In genomic region chr2:165995711-165996110, GRCm38 (mm10) we compare ENCODE assay signal across 20 mouse cellular contexts. TPM values are rescaled to one million over a fixed set of nuclear protein-coding genes. Genes with fewer than 3 reads are reported as not detected.
DNase-seq lines count a peak whose midpoint lies in the region; ATAC-seq and TF ChIP-seq lines count a peak whose summit lies in the region.
"Had no signal": no experiment of that assay in that cellular context is flagged by ENCODE, and none has a peak within 500 bp of the region (broad histone marks: within the 10 kb centered on the region; RNA-seq: fewer than 3 reads in every experiment).

No protein-coding gene starts in this region.

- H3K4me3 ChIP-seq in kidney, adult 2 months (ENCODE audit: insufficient read depth, low read depth, low read length) = no peak overlapping the region
- H3K4me3 ChIP-seq in kidney, postnatal 0 days (replicated peaks; ENCODE audit: low read depth, low read length) = no peak overlapping the region
- H3K4me3 ChIP-seq in brown adipose tissue, adult 24 weeks (ENCODE audit: insufficient read depth, low read depth, low read length) = no peak overlapping the region
- H3K4me3 ChIP-seq: embryonic facial prominence, embryonic 13.5 days; forebrain, embryonic 12.5 days; heart, embryonic 10.5 days; hindbrain, embryonic 12.5 days had no signal

- no peak overlapping the region for H3K4me2 ChIP-seq in kidney, postnatal 0 days (ENCODE audit: low read length)
- H3K4me2 ChIP-seq: embryonic facial prominence, embryonic 13.5 days; forebrain, embryonic 12.5 days; hindbrain, embryonic 12.5 days had no signal

- H3K27ac ChIP-seq in kidney, adult 2 months (ENCODE audit: insufficient read depth, low read depth, low read length) = peak overlapping the region; percentile 79
- H3K27ac ChIP-seq in kidney, postnatal 0 days = peak overlapping the region; percentile 20; the same call in 1 of the 2 replicates
- H3K27ac ChIP-seq in brown adipose tissue, adult 24 weeks (replicated peaks; ENCODE audit: low read depth, low read length) = peak overlapping the region; percentile 19
- H3K27ac ChIP-seq: embryonic facial prominence, embryonic 13.5 days; forebrain, embryonic 12.5 days; heart, embryonic 10.5 days; hindbrain, embryonic 12.5 days had no signal

- ATAC-seq in kidney, postnatal 0 days (replicated peaks; ENCODE audit: low FRiP score, low read depth) = no peak
- ATAC-seq: activated CD4-positive, CD25-positive, alpha-beta regulatory T cell, adult 4 months; forebrain, embryonic 16.5 days; hindbrain, embryonic 16.5 days had no signal

- no peak for TF ChIP-seq POLR2A in kidney, adult 2 months (IDR thresholded peaks at IDR 0.05; ENCODE audit: low read depth, low read length)

- no peaks in the 10 kb centered on the region; the same call in 1 of the 2 replicates for H3K36me3 ChIP-seq in kidney, adult 2 months (ENCODE audit: control insufficient read depth, insufficient read depth, low read length)
- H3K36me3 ChIP-seq in kidney, postnatal 0 days (ENCODE audit: insufficient read depth, low read length) = no peaks in the 10 kb centered on the region
- H3K36me3 ChIP-seq: embryonic facial prominence, embryonic 13.5 days; forebrain, embryonic 12.5 days; hindbrain, embryonic 12.5 days had no signal

- no peak for TF ChIP-seq CTCF in kidney, adult 2 months (conservative IDR thresholded peaks at IDR 0.05; ENCODE audit: insufficient read depth, insufficient read length, low read depth, low read length)
- TF ChIP-seq CTCF in kidney, postnatal 0 days (IDR thresholded peaks at IDR 0.05; ENCODE audit: low read depth) = no peak

- H3K9ac ChIP-seq in kidney, postnatal 0 days (ENCODE audit: low read depth, low read length) = no peak overlapping the region
- H3K9ac ChIP-seq: embryonic facial prominence, embryonic 13.5 days; forebrain, embryonic 12.5 days; hindbrain, embryonic 12.5 days had no signal

- peaks cover 35% of the 10 kb centered on the region for H3K4me1 ChIP-seq in kidney, adult 2 months (ENCODE audit: control insufficient read depth, insufficient read depth, low read length)
- H3K4me1 ChIP-seq in kidney, postnatal 0 days (replicated peaks; ENCODE audit: insufficient read depth, low read length) = peaks cover 14% of the 10 kb centered on the region
- peaks cover 15% of the 10 kb centered on the region for H3K4me1 ChIP-seq in brown adipose tissue, adult 24 weeks (ENCODE audit: control insufficient read depth, insufficient read depth, insufficient read length, low read length)

- 34% methylated on average over 8 of the region's 8 CpGs for WGBS in kidney, adult 2 months
- WGBS in kidney, postnatal 0 days = 69% methylated on average over 8 of the region's 8 CpGs

- peak; percentile 69 for DNase-seq in kidney, adult 2 months
- DNase-seq in kidney, postnatal 4 days = no peak
- DNase-seq in kidney, postnatal 0 days (ENCODE audit: low spot score) = no peak
- no peak for DNase-seq in kidney, adult 18-20 months
- no peak for DNase-seq in urinary bladder, postnatal 14 days (ENCODE audit: low spot score)
- DNase-seq: adrenal gland, postnatal 14 days; cerebellum, adult 18-20 months; cerebellum, adult 9-11 months; cerebellum, postnatal 36 days; gastrocnemius, postnatal 25 days; heart, postnatal 10 days; heart, postnatal 4 days had no signal

- H3K27me3 ChIP-seq in kidney, adult 2 months (replicated peaks; ENCODE audit: control insufficient read depth, insufficient read depth, low read length) = no peaks in the 10 kb centered on the region
- H3K27me3 ChIP-seq in kidney, postnatal 0 days (ENCODE audit: insufficient read depth, low read length) = no peaks in the 10 kb centered on the region
- H3K27me3 ChIP-seq: embryonic facial prominence, embryonic 13.5 days; forebrain, embryonic 12.5 days; hindbrain, embryonic 12.5 days had no signal

- H3K9me3 ChIP-seq in kidney, postnatal 0 days (replicated peaks; ENCODE audit: low read length) = no peaks in the 10 kb centered on the region
- H3K9me3 ChIP-seq: embryonic facial prominence, embryonic 13.5 days; forebrain, embryonic 12.5 days; heart, embryonic 10.5 days; hindbrain, embryonic 12.5 days had no signal

RNA-seq across cellular contexts. Expression of gene Ncoa3, which starts 3.3 kb away (rescaled TPM):
- polyA plus RNA-seq in kidney, adult 2 months (2012; rRNA removed) = 36.3 and 42.0 TPM in 2 replicates
- polyA plus RNA-seq in kidney, postnatal 0 days (2015; fragmentation: Nextera tagmentation; extraction: Ambion mirVana) = 14.6 and 15.9 TPM in 2 replicates
- polyA plus RNA-seq in brown adipose tissue, adult 24 weeks (2012; ENCODE audit: insufficient read depth, insufficient read length, missing spikeins) = 7.8 and 10.1 TPM in 2 replicates

Comparison
In these comparisons a context has a peak if more than half of its experiments do, and no peak if none do; other contexts are left out.
1. H3K27ac ChIP-seq: peak in every context shown above with its lines; median percentile 79 in kidney, adult 2 months; 20 in kidney, postnatal 0 days; 19 in brown adipose tissue, adult 24 weeks.